Mouse (Mus musculus): ENCODE data around the gene Trpt1. TPM values are rescaled to one million over a fixed set of nuclear protein-coding genes. Genes with fewer than 3 reads are reported as not detected.

Gene Trpt1
- polyA plus RNA-seq, 1 experiment from 2014 or later, result 15.2 TPM

DNA sequence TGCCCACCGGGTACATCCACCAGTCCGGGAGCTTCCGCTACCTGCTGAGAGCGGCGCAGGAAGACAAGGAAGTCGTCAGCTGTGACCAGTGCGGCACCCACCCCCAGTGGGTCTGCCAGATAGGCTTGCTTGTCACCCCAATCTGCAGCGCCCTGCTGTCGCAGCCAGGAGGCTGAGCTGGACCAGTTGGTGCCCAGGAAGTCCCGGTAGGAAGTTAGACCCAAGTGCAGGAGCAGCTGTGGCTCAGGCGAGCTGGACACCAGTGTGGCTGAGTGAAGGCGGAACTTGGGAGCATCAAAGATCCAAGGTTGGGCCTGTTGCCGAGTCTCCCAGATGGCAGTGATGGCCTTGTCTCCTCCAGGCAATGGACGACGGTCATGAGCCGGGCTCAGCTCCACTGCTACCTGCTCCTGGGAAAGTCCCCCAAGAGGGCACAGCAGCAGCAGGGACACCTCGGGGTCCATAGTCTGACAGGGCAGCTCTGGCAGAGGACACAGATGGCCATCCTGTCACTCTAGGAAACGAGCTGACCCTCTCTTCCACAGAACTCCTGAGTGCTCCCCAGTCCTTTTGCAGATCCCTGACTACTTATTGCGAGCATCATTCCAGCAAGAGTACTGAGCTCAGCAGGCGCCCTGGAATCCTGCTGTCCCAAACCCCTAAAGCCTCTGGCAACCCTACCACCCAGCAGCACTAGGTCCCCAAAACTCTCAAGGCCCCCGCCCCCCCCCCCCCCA, 508 bp upstream of the Trpt1 start:
- no peaks in the 10 kb centered on the region for H3K27me3 ChIP-seq (replicated peaks; ENCODE audit: control insufficient read depth, insufficient read depth, low read length)
- H3K4me3 ChIP-seq (ENCODE audit: low read depth, low read length), result peak overlapping the region; percentile 57
- no peaks in the 10 kb centered on the region for H3K9me3 ChIP-seq (replicated peaks; ENCODE audit: control insufficient read depth, low read length)
- 54% methylated on average over 20 of the region's 21 CpGs for WGBS
- no peak overlapping the region for H3K27ac ChIP-seq (ENCODE audit: low read depth, low read length)
- peak overlapping the region; percentile 75 for H3K9ac ChIP-seq (ENCODE audit: low read length)
- DNase-seq (ENCODE audit: low spot score) (no peak), ATAC-seq (no peak)
- peak overlapping the region; percentile 86 for H3K4me2 ChIP-seq (ENCODE audit: low read length)
- peaks cover 24% of the 10 kb centered on the region for H3K4me1 ChIP-seq (ENCODE audit: control insufficient read depth, insufficient read depth, low read length)
- H3K36me3 ChIP-seq (ENCODE audit: control insufficient read depth, insufficient read depth, low read length), result peaks cover 15% of the 10 kb centered on the region

DNA sequence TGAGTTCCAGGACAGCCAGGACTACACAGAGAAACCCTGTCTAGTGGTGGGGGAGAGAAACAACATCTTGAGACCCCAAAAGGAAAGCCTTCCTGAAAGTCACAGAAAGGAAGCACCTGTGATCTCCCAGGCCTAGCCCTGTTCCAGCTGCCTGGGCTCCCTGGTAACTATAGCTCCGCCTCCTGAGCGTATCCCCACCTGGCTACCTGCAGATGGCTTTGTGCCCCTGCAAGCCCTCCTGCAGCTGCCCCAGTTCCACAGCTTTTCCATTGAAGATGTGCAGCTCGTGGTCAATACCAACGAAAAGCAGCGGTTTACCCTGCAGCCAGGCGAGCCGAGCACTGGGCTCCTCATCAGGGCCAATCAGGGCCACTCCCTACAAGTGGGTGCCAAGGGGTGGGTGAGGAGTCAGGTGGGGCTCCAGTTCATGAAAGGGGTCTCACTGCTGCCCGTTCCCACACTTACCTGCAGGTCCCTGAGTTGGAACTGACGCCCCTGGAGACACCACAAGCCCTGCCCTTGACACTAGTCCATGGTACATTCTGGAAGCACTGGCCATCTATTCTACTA, 1.9 kb downstream of the Trpt1 start:
- H3K9me3 ChIP-seq (replicated peaks; ENCODE audit: control insufficient read depth, low read length), result no peaks in the 10 kb centered on the region
- DNase-seq (ENCODE audit: low spot score), result no peak
- peaks cover 16% of the 10 kb centered on the region for H3K36me3 ChIP-seq (ENCODE audit: control insufficient read depth, insufficient read depth, low read length)
- 86% methylated on average over 9 of the region's 9 CpGs for WGBS
- no peak overlapping the region for H3K9ac ChIP-seq (ENCODE audit: low read length)
- H3K4me3 ChIP-seq (ENCODE audit: low read depth, low read length), result no peak overlapping the region
- H3K4me2 ChIP-seq (ENCODE audit: low read length), result no peak overlapping the region
- no peaks in the 10 kb centered on the region for H3K27me3 ChIP-seq (replicated peaks; ENCODE audit: control insufficient read depth, insufficient read depth, low read length)
- H3K27ac ChIP-seq (ENCODE audit: low read depth, low read length), result no peak overlapping the region
- ATAC-seq, result no peak
- peaks cover 20% of the 10 kb centered on the region for H3K4me1 ChIP-seq (ENCODE audit: control insufficient read depth, insufficient read depth, low read length)

DNA sequence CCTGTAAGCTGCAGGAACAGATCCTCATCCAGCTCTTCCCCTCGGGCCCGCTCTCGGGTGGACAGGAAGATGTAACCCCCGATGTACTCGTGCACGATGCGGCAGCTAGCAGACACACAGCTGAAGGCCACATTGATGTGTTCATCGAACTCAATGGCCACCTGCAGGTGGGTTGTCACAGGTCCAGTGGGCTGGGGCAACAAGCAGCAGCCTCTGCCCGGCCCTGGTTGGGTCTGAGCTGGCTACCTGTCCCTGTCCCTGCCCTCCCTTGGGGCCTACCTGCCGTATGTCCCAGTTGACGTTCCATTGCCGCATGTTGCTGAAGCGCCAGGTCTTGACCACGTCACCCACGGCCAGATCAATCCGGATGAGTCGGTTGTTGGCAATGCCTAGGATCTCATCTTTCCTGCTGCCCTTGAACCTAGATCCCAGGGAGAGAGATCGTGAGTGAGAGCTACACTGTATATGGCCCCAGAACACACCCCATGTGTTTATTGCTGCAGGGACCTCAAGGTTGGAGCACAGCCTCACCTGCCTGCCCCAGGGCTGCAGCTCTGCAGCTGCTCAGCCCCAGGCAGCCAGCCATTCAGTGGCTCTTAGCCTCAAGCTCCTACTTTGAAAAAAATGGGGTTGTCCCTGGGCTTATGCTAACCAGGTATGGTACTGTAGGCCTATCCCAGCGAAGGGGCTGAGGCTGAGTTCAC, 3.6 kb downstream of the Trpt1 start:
- H3K9me3 ChIP-seq (replicated peaks; ENCODE audit: control insufficient read depth, low read length), result no peaks in the 10 kb centered on the region
- DNase-seq (ENCODE audit: low spot score), result no peak
- H3K27me3 ChIP-seq (replicated peaks; ENCODE audit: control insufficient read depth, insufficient read depth, low read length), result no peaks in the 10 kb centered on the region
- H3K9ac ChIP-seq (ENCODE audit: low read length), result no peak overlapping the region
- H3K4me1 ChIP-seq (ENCODE audit: control insufficient read depth, insufficient read depth, low read length), result peaks cover 16% of the 10 kb centered on the region
- peaks cover 16% of the 10 kb centered on the region for H3K36me3 ChIP-seq (ENCODE audit: control insufficient read depth, insufficient read depth, low read length)
- no peak overlapping the region for H3K4me2 ChIP-seq (ENCODE audit: low read length)
- no peak for ATAC-seq
- no peak overlapping the region for H3K27ac ChIP-seq (ENCODE audit: low read depth, low read length)
- WGBS, result 93% methylated on average over 19 of the region's 19 CpGs
- no peak overlapping the region for H3K4me3 ChIP-seq (ENCODE audit: low read depth, low read length)

DNA sequence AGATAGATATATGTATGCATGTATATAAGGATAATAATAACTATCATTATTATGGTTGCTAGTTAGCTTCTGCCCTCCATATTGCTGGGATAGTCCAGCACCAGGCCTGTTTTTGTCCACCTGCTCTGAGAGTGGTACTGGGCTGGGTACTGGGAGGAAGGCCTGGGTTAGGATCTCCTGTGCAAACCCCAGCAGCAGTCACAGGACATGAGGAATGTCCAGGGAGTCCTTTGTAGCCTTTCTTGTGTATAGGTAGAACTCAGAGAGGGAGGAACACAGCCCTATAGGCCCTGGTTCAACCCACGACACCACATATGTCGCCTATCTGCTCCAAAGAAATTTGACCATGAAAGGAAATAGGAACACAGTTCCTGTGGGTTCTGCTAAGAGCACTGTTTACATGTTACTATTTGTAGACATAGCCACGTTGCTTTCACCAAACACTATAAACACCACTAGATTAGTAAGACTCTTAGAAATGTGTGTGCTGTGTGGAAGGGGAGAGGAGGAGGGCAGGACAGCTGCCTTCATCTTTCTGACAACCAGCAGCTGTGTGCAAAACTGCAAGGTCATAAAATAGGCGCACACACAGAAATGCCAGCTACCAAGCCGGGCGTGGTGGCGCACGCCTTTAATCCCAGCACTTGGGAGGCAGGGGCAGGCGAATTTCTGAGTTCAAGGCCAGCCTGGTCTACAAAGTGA, 11.1 kb downstream of the Trpt1 start:
- H3K4me2 ChIP-seq (ENCODE audit: low read length), result no peak overlapping the region
- H3K4me3 ChIP-seq (ENCODE audit: low read depth, low read length), result no peak overlapping the region
- H3K9ac ChIP-seq (ENCODE audit: low read length), result no peak overlapping the region
- no peaks in the 10 kb centered on the region for H3K36me3 ChIP-seq (ENCODE audit: control insufficient read depth, insufficient read depth, low read length)
- H3K9me3 ChIP-seq (replicated peaks; ENCODE audit: control insufficient read depth, low read length), result no peaks in the 10 kb centered on the region
- H3K4me1 ChIP-seq (ENCODE audit: control insufficient read depth, insufficient read depth, low read length), result no peaks in the 10 kb centered on the region
- DNase-seq (ENCODE audit: low spot score) (no peak), ATAC-seq (no peak)
- WGBS, result 90% methylated on average over 8 of the region's 9 CpGs
- no peak overlapping the region for H3K27ac ChIP-seq (ENCODE audit: low read depth, low read length)
- H3K27me3 ChIP-seq (replicated peaks; ENCODE audit: control insufficient read depth, insufficient read depth, low read length), result no peaks in the 10 kb centered on the region

DNA sequence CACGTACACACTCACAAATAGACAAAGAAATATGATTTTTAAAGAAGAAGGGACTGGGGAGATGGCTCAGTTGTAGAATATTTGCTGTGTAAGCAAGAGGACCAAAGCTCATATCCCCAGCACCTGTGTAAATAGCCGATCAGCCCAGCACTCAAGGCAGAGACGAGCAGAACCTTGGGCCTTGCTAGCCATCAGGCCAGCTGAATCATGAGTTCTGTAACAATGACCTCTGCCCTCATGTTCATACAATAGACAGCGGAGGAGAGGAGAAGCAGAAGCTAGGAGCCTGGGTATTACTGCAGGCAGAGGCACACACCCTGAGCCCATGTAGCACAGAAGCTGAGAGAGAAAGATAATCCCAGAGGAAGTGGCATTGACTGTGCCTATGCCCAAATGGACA, 16.5 kb downstream of the Trpt1 start:
- no peak overlapping the region for H3K27ac ChIP-seq (ENCODE audit: low read depth, low read length)
- ATAC-seq (no peak), DNase-seq (ENCODE audit: low spot score) (no peak)
- no peak overlapping the region for H3K4me2 ChIP-seq (ENCODE audit: low read length)
- H3K9ac ChIP-seq (ENCODE audit: low read length), result no peak overlapping the region
- H3K27me3 ChIP-seq (replicated peaks; ENCODE audit: control insufficient read depth, insufficient read depth, low read length), result no peaks in the 10 kb centered on the region
- 80% methylated on average over 4 of the region's 4 CpGs for WGBS
- H3K9me3 ChIP-seq (replicated peaks; ENCODE audit: control insufficient read depth, low read length), result no peaks in the 10 kb centered on the region
- H3K4me1 ChIP-seq (ENCODE audit: control insufficient read depth, insufficient read depth, low read length), result no peaks in the 10 kb centered on the region
- peaks cover 9% of the 10 kb centered on the region; the same call in 1 of the 2 replicates for H3K36me3 ChIP-seq (ENCODE audit: control insufficient read depth, insufficient read depth, low read length)
- H3K4me3 ChIP-seq (ENCODE audit: low read depth, low read length), result no peak overlapping the region

DNA sequence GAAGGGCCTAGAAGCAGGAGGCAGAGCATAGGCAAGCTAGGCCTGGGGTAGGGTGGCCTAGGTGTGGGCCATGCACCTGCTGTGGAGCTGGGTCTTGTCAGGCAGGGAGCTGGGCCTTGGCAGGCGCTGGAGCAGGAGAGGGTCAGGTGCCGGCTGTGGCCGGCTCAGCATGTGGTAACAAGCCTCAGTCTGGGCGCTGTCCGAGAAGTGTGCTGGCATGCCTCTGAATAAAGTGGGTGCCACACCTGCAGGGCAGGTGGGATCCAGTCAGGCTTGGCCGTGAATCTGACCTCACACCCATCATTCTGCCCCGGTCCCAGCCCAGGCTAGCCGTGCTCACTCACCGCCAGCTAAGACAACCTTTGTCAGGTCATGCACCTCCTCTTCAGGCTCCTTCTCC, 18.1 kb downstream of the Trpt1 start:
- H3K27me3 ChIP-seq (replicated peaks; ENCODE audit: control insufficient read depth, insufficient read depth, low read length), result no peaks in the 10 kb centered on the region
- no peak overlapping the region for H3K27ac ChIP-seq (ENCODE audit: low read depth, low read length)
- ATAC-seq, result no peak
- 93% methylated on average over 9 of the region's 9 CpGs for WGBS
- H3K9me3 ChIP-seq (replicated peaks; ENCODE audit: control insufficient read depth, low read length), result no peaks in the 10 kb centered on the region
- no peak overlapping the region for H3K4me2 ChIP-seq (ENCODE audit: low read length)
- H3K9ac ChIP-seq (ENCODE audit: low read length), result no peak overlapping the region
- DNase-seq (ENCODE audit: low spot score), result no peak
- no peak overlapping the region for H3K4me3 ChIP-seq (ENCODE audit: low read depth, low read length)
- no peaks in the 10 kb centered on the region for H3K4me1 ChIP-seq (ENCODE audit: control insufficient read depth, insufficient read depth, low read length)
- peaks cover 22% of the 10 kb centered on the region for H3K36me3 ChIP-seq (ENCODE audit: control insufficient read depth, insufficient read depth, low read length)

DNA sequence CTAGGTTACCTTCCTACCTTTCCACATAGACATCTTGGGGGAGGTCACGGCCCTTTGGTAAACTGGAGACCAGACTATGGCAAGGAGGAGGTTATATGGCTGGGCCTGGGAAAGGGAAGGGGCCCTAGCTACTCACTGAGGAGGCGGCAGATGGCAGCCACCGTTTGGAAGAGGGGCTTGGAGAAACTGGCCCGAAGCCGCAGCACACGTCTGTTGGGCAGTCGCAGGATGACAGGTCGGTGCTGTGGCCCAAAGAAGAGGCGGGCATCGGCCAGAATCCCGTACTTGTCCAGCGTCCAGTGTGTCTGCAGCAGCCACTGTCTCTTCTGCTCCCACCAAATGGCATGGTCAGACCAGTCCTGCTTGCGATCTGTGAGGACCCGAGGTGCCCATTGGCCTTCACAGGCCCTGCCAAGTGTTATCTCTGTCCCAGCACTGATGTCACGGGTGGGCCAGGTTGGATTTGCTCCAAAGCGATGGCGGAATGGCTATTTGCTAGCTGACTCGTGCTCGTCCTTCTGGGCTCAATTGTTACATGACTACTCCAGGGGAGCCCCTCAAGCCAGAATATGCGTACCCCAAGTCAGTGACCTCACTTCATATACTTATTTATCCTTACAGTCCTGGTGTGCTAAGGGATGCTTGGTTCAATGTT, 18.7 kb downstream of the Trpt1 start:
- Histone ChIP-seq H3K27ac (ENCODE audit: low read depth, low read length) (no peak overlapping the region), H3K36me3 (ENCODE audit: control insufficient read depth, insufficient read depth, low read length) (peaks cover 29% of the 10 kb centered on the region), H3K9me3 (replicated peaks; ENCODE audit: control insufficient read depth, low read length) (no peaks in the 10 kb centered on the region), H3K4me1 (ENCODE audit: control insufficient read depth, insufficient read depth, low read length) (no peaks in the 10 kb centered on the region), H3K4me2 (ENCODE audit: low read length) (no peak overlapping the region), H3K9ac (ENCODE audit: low read length) (no peak overlapping the region), H3K27me3 (replicated peaks; ENCODE audit: control insufficient read depth, insufficient read depth, low read length) (no peaks in the 10 kb centered on the region), H3K4me3 (ENCODE audit: low read depth, low read length) (no peak overlapping the region)
- DNase-seq (ENCODE audit: low spot score) (no peak), ATAC-seq (no peak)
- WGBS, result 91% methylated on average over 20 of the region's 20 CpGs

DNA sequence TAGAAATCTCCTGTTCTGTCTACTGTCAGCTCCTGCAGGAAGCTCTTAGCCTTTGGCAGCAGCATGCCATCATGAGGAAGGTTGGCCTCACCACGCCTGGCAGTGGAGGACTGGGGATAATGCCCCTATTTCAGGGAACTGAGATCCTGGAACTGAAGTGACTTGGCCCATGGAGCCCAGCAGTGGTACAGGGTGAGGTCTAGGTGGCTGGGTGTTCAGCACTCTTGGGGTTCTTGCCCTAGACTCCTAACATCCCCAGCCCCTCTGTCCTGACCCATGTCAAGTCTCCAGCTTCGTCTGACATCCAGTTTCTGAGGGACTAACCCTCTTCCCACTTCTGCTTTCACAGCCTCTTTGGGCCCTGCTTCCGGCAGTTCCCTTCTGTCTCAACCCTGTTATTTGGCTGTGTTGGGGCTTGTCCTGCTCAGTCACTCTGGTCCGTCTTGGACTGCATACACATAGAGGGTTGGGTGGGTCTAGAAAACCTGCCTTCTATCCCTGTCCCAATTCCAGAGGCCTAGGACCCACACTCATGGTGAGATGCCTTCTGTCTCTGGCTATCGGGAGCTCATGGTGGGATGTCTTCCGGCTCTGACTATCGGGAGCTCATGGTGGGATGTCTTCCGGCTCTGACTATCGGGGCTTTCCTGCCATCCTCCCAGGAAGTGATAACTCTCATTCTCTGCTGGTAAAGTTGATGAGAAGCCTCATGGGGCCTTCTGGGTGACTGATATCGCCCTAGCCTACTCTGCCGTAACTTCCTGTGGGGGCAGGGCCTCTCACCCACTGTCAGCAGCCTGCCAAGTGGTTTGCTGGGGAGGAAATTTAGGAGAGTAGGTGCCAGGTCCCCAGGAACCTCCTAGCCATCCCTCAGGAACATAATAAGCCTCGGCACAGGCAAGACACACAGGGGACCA, 21.9 kb downstream of the Trpt1 start:
- Histone ChIP-seq H3K36me3 (ENCODE audit: control insufficient read depth, insufficient read depth, low read length) (peaks cover 61% of the 10 kb centered on the region), H3K4me3 (ENCODE audit: low read depth, low read length) (no peak overlapping the region), H3K4me2 (ENCODE audit: low read length) (no peak overlapping the region), H3K27ac (ENCODE audit: low read depth, low read length) (no peak overlapping the region), H3K9ac (ENCODE audit: low read length) (no peak overlapping the region), H3K9me3 (replicated peaks; ENCODE audit: control insufficient read depth, low read length) (no peaks in the 10 kb centered on the region), H3K4me1 (ENCODE audit: control insufficient read depth, insufficient read depth, low read length) (no peaks in the 10 kb centered on the region), H3K27me3 (replicated peaks; ENCODE audit: control insufficient read depth, insufficient read depth, low read length) (no peaks in the 10 kb centered on the region)
- WGBS, result 90% methylated on average over 12 of the region's 12 CpGs
- no peak for ATAC-seq
- DNase-seq (ENCODE audit: low spot score), result no peak

Data from forebrain, embryonic 14.5 days (tissue).